Mouse (Mus musculus): ENCODE measurements around the gene Kiss1.

- TF ChIP-seq CTCF (IDR thresholded peaks at IDR 0.05; ENCODE audit: control insufficient read depth, insufficient read depth, insufficient read length) (no peak), CEBPB (IDR thresholded peaks at IDR 0.05; ENCODE audit: low read depth) (no peak)
These were observed 29.8 kb upstream of the Kiss1 start for GRCm38 (mm10) chr1:133291888-133292287.

Data from C2C12 (cell line).